Mouse (Mus musculus) heart, adult 2 months (tissue): ENCODE measurements around the gene Gjb5.

Experiments
- CTCF ChIP-seq: fragments of 200-600 bp; IDR thresholded peaks from 2 replicates; pipeline ENCODE4 v1.8.1; 2022; ENCODE audit warnings: antibody characterized with exemption, mild to moderate bottlenecking, moderate library complexity
- EP300 ChIP-seq: fragments of 200-500 bp; IDR thresholded peaks from 2 replicates; pipeline ENCODE4 v1.6.1; 2011; ENCODE audit warnings: low read depth, low read length, control low read depth; ENCODE audit not compliant: insufficient read depth
- POLR2A ChIP-seq: fragments of 200-500 bp; IDR thresholded peaks from 2 replicates; pipeline ENCODE4 v1.6.1; 2011; ENCODE audit warnings: mild to moderate bottlenecking, low read depth, low read length, control low read depth; ENCODE audit not compliant: insufficient read depth

- TF ChIP-seq CTCF (peak; percentile 88), EP300 (peak; percentile 60; the same call in 1 of the 2 replicates), POLR2A (no peak)
These were observed 10.5 kb upstream of the Gjb5 start for GRCm38 (mm10) chr4:127368379-127368973.
